Mouse (Mus musculus): ENCODE results near the gene Ndufa13. TPM values are rescaled to one million over a fixed set of nuclear protein-coding genes. Genes with fewer than 3 reads are reported as not detected.

Gene Ndufa13
- polyA plus RNA-seq, 2 experiments, result 97.4 to 190 TPM

GRCm38 (mm10) chr8:69863387-69864020 lies 38.9 kb downstream of the Ndufa13 start:
- H3K27ac ChIP-seq (replicated peaks; ENCODE audit: low read depth, low read length), result no peak overlapping the region
- DNase-seq (ENCODE audit: low spot score), result no peak
- no peaks in the 10 kb centered on the region for H3K4me1 ChIP-seq (ENCODE audit: control insufficient read depth, insufficient read depth, low read length)
- no peak for TF ChIP-seq POLR2A (IDR thresholded peaks at IDR 0.05; ENCODE audit: borderline replicate concordance, extremely low read depth, insufficient read depth, insufficient read length)
- ATAC-seq (ENCODE audit: low FRiP score, low read depth), result no peak
- H3K4me3 ChIP-seq (replicated peaks; ENCODE audit: low read length), result no peak overlapping the region
- no peaks in the 10 kb centered on the region for H3K9me3 ChIP-seq (ENCODE audit: control insufficient read depth, low read length)
- 90% methylated on average over 5 of the region's 5 CpGs for WGBS
- no peaks in the 10 kb centered on the region for H3K36me3 ChIP-seq (ENCODE audit: control insufficient read depth, insufficient read depth, low read length)
- no peaks in the 10 kb centered on the region for H3K27me3 ChIP-seq (ENCODE audit: control insufficient read depth, insufficient read depth, low read length)
- H3K9ac ChIP-seq (ENCODE audit: low read depth, low read length, severe bottlenecking), result no peak overlapping the region
- no peak overlapping the region for H3K4me2 ChIP-seq (replicated peaks; ENCODE audit: low read depth, low read length, severe bottlenecking)

GRCm38 (mm10) chr8:69861251-69861650 lies 41.1 kb downstream of the Ndufa13 start:
- Histone ChIP-seq H3K9ac (ENCODE audit: low read depth, low read length, severe bottlenecking) (no peak overlapping the region), H3K27ac (replicated peaks; ENCODE audit: low read depth, low read length) (no peak overlapping the region), H3K4me2 (replicated peaks; ENCODE audit: low read depth, low read length, severe bottlenecking) (no peak overlapping the region), H3K9me3 (ENCODE audit: control insufficient read depth, low read length) (no peaks in the 10 kb centered on the region), H3K27me3 (ENCODE audit: control insufficient read depth, insufficient read depth, low read length) (no peaks in the 10 kb centered on the region), H3K4me1 (ENCODE audit: control insufficient read depth, insufficient read depth, low read length) (no peaks in the 10 kb centered on the region), H3K36me3 (ENCODE audit: control insufficient read depth, insufficient read depth, low read length) (no peaks in the 10 kb centered on the region), H3K4me3 (replicated peaks; ENCODE audit: low read length) (no peak overlapping the region)
- no peak for DNase-seq (ENCODE audit: low spot score)
- 63% methylated on average over 2 of the region's 2 CpGs for WGBS
- no peak for TF ChIP-seq POLR2A (IDR thresholded peaks at IDR 0.05; ENCODE audit: borderline replicate concordance, extremely low read depth, insufficient read depth, insufficient read length)
- ATAC-seq (ENCODE audit: low FRiP score, low read depth), result no peak

GRCm38 (mm10) chr8:69860807-69861206 lies 41.6 kb downstream of the Ndufa13 start:
- H3K4me3 ChIP-seq (replicated peaks; ENCODE audit: low read length), result no peak overlapping the region
- H3K36me3 ChIP-seq (ENCODE audit: control insufficient read depth, insufficient read depth, low read length), result no peaks in the 10 kb centered on the region
- DNase-seq (ENCODE audit: low spot score) (no peak), ATAC-seq (ENCODE audit: low FRiP score, low read depth) (no peak)
- no peak for TF ChIP-seq POLR2A (IDR thresholded peaks at IDR 0.05; ENCODE audit: borderline replicate concordance, extremely low read depth, insufficient read depth, insufficient read length)
- no peak overlapping the region for H3K4me2 ChIP-seq (replicated peaks; ENCODE audit: low read depth, low read length, severe bottlenecking)
- H3K27me3 ChIP-seq (ENCODE audit: control insufficient read depth, insufficient read depth, low read length), result no peaks in the 10 kb centered on the region
- no peak overlapping the region for H3K9ac ChIP-seq (ENCODE audit: low read depth, low read length, severe bottlenecking)
- H3K9me3 ChIP-seq (ENCODE audit: control insufficient read depth, low read length), result no peaks in the 10 kb centered on the region
- WGBS, result 68% methylated on average over 4 of the region's 4 CpGs
- no peaks in the 10 kb centered on the region for H3K4me1 ChIP-seq (ENCODE audit: control insufficient read depth, insufficient read depth, low read length)
- H3K27ac ChIP-seq (replicated peaks; ENCODE audit: low read depth, low read length), result no peak overlapping the region

GRCm38 (mm10) chr8:69853869-69854268 lies 48.5 kb downstream of the Ndufa13 start:
- H3K27me3 ChIP-seq (ENCODE audit: control insufficient read depth, insufficient read depth, low read length), result no peaks in the 10 kb centered on the region
- no peaks in the 10 kb centered on the region for H3K36me3 ChIP-seq (ENCODE audit: control insufficient read depth, insufficient read depth, low read length)
- no peak overlapping the region for H3K4me3 ChIP-seq (replicated peaks; ENCODE audit: low read length)
- H3K4me1 ChIP-seq (ENCODE audit: control insufficient read depth, insufficient read depth, low read length), result no peaks in the 10 kb centered on the region
- no peak for ATAC-seq (ENCODE audit: low FRiP score, low read depth)
- no peak overlapping the region for H3K27ac ChIP-seq (replicated peaks; ENCODE audit: low read depth, low read length)
- no peak for TF ChIP-seq POLR2A (IDR thresholded peaks at IDR 0.05; ENCODE audit: borderline replicate concordance, extremely low read depth, insufficient read depth, insufficient read length)
- no peaks in the 10 kb centered on the region for H3K9me3 ChIP-seq (ENCODE audit: control insufficient read depth, low read length)
- no peak overlapping the region for H3K4me2 ChIP-seq (replicated peaks; ENCODE audit: low read depth, low read length, severe bottlenecking)
- H3K9ac ChIP-seq (ENCODE audit: low read depth, low read length, severe bottlenecking), result no peak overlapping the region
- 90% methylated on average over 10 of the region's 10 CpGs for WGBS
- DNase-seq (ENCODE audit: low spot score), result no peak

- TF ChIP-seq POLR2A (IDR thresholded peaks at IDR 0.05; ENCODE audit: borderline replicate concordance, extremely low read depth, insufficient read depth, insufficient read length), result no peak
- Histone ChIP-seq H3K4me2 (replicated peaks; ENCODE audit: low read depth, low read length, severe bottlenecking) (no peak overlapping the region), H3K9ac (ENCODE audit: low read depth, low read length, severe bottlenecking) (no peak overlapping the region), H3K27ac (replicated peaks; ENCODE audit: low read depth, low read length) (no peak overlapping the region), H3K27me3 (ENCODE audit: control insufficient read depth, insufficient read depth, low read length) (no peaks in the 10 kb centered on the region), H3K36me3 (ENCODE audit: control insufficient read depth, insufficient read depth, low read length) (no peaks in the 10 kb centered on the region), H3K4me3 (replicated peaks; ENCODE audit: low read length) (no peak overlapping the region), H3K9me3 (ENCODE audit: control insufficient read depth, low read length) (no peaks in the 10 kb centered on the region), H3K4me1 (ENCODE audit: control insufficient read depth, insufficient read depth, low read length) (no peaks in the 10 kb centered on the region)
- DNase-seq (ENCODE audit: low spot score) (no peak), ATAC-seq (ENCODE audit: low FRiP score, low read depth) (no peak)
- 76% methylated on average over 7 of the region's 7 CpGs for WGBS
Measured at GRCm38 (mm10) chr8:69850926-69851506, 51.3 kb downstream of the Ndufa13 start.
